8 mouse cellular contexts compared by ENCODE assay signal in the genomic region with DNA sequence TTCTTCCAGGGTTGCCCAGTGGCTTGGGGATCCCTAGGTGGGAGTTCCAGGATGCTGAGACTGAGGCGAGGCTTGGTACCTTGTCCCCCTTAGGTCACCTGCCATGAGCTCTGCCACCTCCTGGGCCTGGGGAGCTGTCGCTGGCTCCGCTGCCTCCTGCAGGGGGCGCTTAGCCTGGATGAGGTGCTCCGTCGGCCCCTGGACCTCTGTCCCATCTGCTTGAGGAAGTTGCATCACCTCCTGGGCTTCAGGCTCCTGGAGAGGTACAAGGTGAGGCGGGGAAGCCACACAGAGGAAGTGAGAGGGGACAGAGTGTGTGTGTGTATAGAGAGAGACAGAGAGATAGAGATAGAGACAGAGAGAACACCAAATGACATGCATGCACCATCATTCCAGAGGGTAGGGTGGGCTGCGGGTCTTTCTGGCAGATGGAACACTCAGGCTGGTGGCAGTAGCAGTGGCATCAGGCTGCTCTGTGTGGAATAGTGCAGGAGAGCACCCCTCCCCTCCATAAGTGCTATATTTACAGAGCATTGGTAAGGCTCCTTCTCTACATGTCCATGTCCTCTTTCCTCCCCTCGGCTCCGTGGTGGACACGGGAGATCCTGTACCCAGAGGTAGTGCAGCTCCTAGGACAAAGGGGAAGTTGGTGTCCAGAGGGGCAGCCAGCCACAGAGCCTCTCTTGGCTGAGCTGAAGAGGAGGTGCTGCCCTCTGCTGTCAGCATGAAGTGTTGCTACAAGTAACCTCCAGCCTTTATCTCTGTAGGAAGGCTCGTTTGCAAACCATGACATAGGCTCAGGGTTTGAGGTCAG. TPM values are rescaled to one million over a fixed set of nuclear protein-coding genes. Genes with fewer than 3 reads are reported as not detected.
DNase-seq lines count a peak whose midpoint lies in the region; ATAC-seq and TF ChIP-seq lines count a peak whose summit lies in the region.

No protein-coding gene starts in this region.

- peak overlapping the region; percentile 24 for H3K4me3 ChIP-seq in intestine, embryonic 15.5 days (replicated peaks)
- H3K4me3 ChIP-seq in limb, embryonic 11.5 days (ENCODE audit: low read depth, low read length): peak overlapping the region; percentile 21; the same call in 1 of the 2 replicates
- H3K4me3 ChIP-seq in midbrain, embryonic 13.5 days (replicated peaks): peak overlapping the region; percentile 27
- peak overlapping the region; percentile 44 for H3K4me3 ChIP-seq in small intestine, adult 2 months (ENCODE audit: low read depth, low read length)

- ATAC-seq in intestine, embryonic 15.5 days: peak; percentile 87
- ATAC-seq in limb, embryonic 11.5 days (ENCODE audit: insufficient number of reproducible peaks, low FRiP score, low TSS enrichment, low read depth): peak; percentile 44; the same call in 1 of the 2 replicates
- ATAC-seq in midbrain, embryonic 13.5 days: peak; percentile 88

- no peaks in the 10 kb centered on the region for H3K9me3 ChIP-seq in intestine, embryonic 15.5 days
- H3K9me3 ChIP-seq in limb, embryonic 11.5 days (ENCODE audit: control insufficient read depth, low read length): peaks cover 5% of the 10 kb centered on the region
- peaks cover 5% of the 10 kb centered on the region; the same call in 1 of the 2 replicates for H3K9me3 ChIP-seq in midbrain, embryonic 13.5 days

- 16% methylated on average over 12 of the region's 12 CpGs for WGBS in intestine, embryonic 15.5 days
- WGBS in limb, embryonic 11.5 days: 18% methylated on average over 12 of the region's 12 CpGs
- WGBS in midbrain, embryonic 13.5 days: 21% methylated on average over 12 of the region's 12 CpGs
- 6% methylated on average over 12 of the region's 12 CpGs for WGBS in small intestine, adult 2 months

- TF ChIP-seq CTCF in small intestine, adult 2 months (IDR thresholded peaks at IDR 0.05; ENCODE audit: extremely low read depth, insufficient read length, insufficient replicate concordance, low read depth, low read length): peak; percentile 77

- no peak for TF ChIP-seq POLR2A in small intestine, adult 2 months (IDR thresholded peaks at IDR 0.05; ENCODE audit: low read depth, low read length)

- no peaks in the 10 kb centered on the region for H3K27me3 ChIP-seq in intestine, embryonic 15.5 days (replicated peaks)
- H3K27me3 ChIP-seq in limb, embryonic 11.5 days (ENCODE audit: control insufficient read depth, insufficient read depth, low read length): no peaks in the 10 kb centered on the region
- H3K27me3 ChIP-seq in midbrain, embryonic 13.5 days: no peaks in the 10 kb centered on the region
- H3K27me3 ChIP-seq in small intestine, adult 2 months (ENCODE audit: control insufficient read depth, insufficient read depth, low read length): no peaks in the 10 kb centered on the region

- H3K27ac ChIP-seq in intestine, embryonic 15.5 days: no peak overlapping the region
- 0 out of 2 replicates have a peak overlapping the region, but pooled peaks have one; percentile 23 for H3K27ac ChIP-seq in limb, embryonic 11.5 days (replicated peaks; ENCODE audit: low read depth, low read length)
- peak overlapping the region; percentile 61; the same call in 1 of the 2 replicates for H3K27ac ChIP-seq in midbrain, embryonic 13.5 days
- H3K27ac ChIP-seq in small intestine, adult 2 months (ENCODE audit: insufficient read depth, low read depth, low read length): peak overlapping the region; percentile 7; the same call in 1 of the 2 replicates

- DNase-seq in adrenal gland, adult (ENCODE audit: inconsistent age in 2 of 2, low spot score in 1 of 2): peak; percentile 74 to 90
- DNase-seq in adrenal gland, adult 8-10 months: no peak
- peak; percentile 87 for DNase-seq in embryo, embryonic 11 days
- peak; percentile 52 to 79 for DNase-seq in gastrocnemius, postnatal 4 days (ENCODE audit: low spot score in 2 of 2)
- peak; percentile 83 for DNase-seq in limb, embryonic 11.5 days (ENCODE audit: low spot score)

- no peak overlapping the region for H3K9ac ChIP-seq in intestine, embryonic 15.5 days
- H3K9ac ChIP-seq in limb, embryonic 11.5 days (ENCODE audit: low read length): peak overlapping the region; percentile 64
- peak overlapping the region; percentile 58 for H3K9ac ChIP-seq in midbrain, embryonic 13.5 days (replicated peaks)

- no peaks in the 10 kb centered on the region for H3K36me3 ChIP-seq in intestine, embryonic 15.5 days
- H3K36me3 ChIP-seq in limb, embryonic 11.5 days (ENCODE audit: control insufficient read depth, insufficient read depth, low read length): no peaks in the 10 kb centered on the region
- no peaks in the 10 kb centered on the region for H3K36me3 ChIP-seq in midbrain, embryonic 13.5 days
- no peaks in the 10 kb centered on the region for H3K36me3 ChIP-seq in small intestine, adult 2 months (ENCODE audit: control insufficient read depth, insufficient read depth, low read length)

- H3K4me1 ChIP-seq in intestine, embryonic 15.5 days (replicated peaks): no peaks in the 10 kb centered on the region; the same call in 1 of the 2 replicates
- no peaks in the 10 kb centered on the region for H3K4me1 ChIP-seq in limb, embryonic 11.5 days (ENCODE audit: control insufficient read depth, insufficient read depth, low read length)
- peaks cover 8% of the 10 kb centered on the region for H3K4me1 ChIP-seq in midbrain, embryonic 13.5 days (replicated peaks)
- H3K4me1 ChIP-seq in small intestine, adult 2 months (ENCODE audit: control insufficient read depth, insufficient read depth, insufficient read length, low read length): peaks cover 11% of the 10 kb centered on the region

- H3K4me2 ChIP-seq in intestine, embryonic 15.5 days (replicated peaks): peak overlapping the region; percentile 53
- peak overlapping the region; percentile 42 for H3K4me2 ChIP-seq in limb, embryonic 11.5 days (ENCODE audit: low read depth, severe bottlenecking)
- peak overlapping the region; percentile 46 for H3K4me2 ChIP-seq in midbrain, embryonic 13.5 days (replicated peaks)

RNA-seq across cellular contexts. Expression of a gene that starts 25.3 kb away (rescaled TPM):
- 1 to 10 TPM in 2 of 4 experiments, under 1 TPM in 2; 0.59 to 1.8 (median 1.2) TPM for total RNA-seq in adrenal gland, adult 8-10 months (2022)
- total RNA-seq in gastrocnemius, postnatal 4 days (2021): under 1 TPM; 0.39 to 0.62 TPM
- 1.1 TPM in 2 replicates for polyA plus RNA-seq in intestine, embryonic 15.5 days (2015; fragmentation: Nextera tagmentation; extraction: Ambion mirVana)
- polyA plus RNA-seq in limb, embryonic 11.5 days (2014; fragmentation: Nextera tagmentation; extraction: Ambion mirVana): 0.52 and 0.71 TPM in 2 replicates
- polyA plus RNA-seq in midbrain, embryonic 13.5 days (2015; fragmentation: Nextera tagmentation; extraction: Ambion mirVana): 2.1 and 3.2 TPM in 2 replicates
- polyA plus RNA-seq in small intestine, adult 2 months (2012; rRNA removed): 2.0 and 3.8 TPM in 2 replicates

RNA-seq across cellular contexts. Expression of a gene that starts 44.5 kb away (rescaled TPM):
- 10 to 100 TPM; 22.0 to 24.8 (median 22.9) TPM for total RNA-seq in adrenal gland, adult 8-10 months (2022)
- 10 to 100 TPM; 13.9 to 14.2 TPM for total RNA-seq in gastrocnemius, postnatal 4 days (2021)
- 18.9 and 20.3 TPM in 2 replicates for polyA plus RNA-seq in intestine, embryonic 15.5 days (2015; fragmentation: Nextera tagmentation; extraction: Ambion mirVana)
- 11.7 and 12.0 TPM in 2 replicates for polyA plus RNA-seq in limb, embryonic 11.5 days (2014; fragmentation: Nextera tagmentation; extraction: Ambion mirVana)
- 20.7 and 22.4 TPM in 2 replicates for polyA plus RNA-seq in midbrain, embryonic 13.5 days (2015; fragmentation: Nextera tagmentation; extraction: Ambion mirVana)
- 8.8 and 17.8 TPM in 2 replicates for polyA plus RNA-seq in small intestine, adult 2 months (2012; rRNA removed)

RNA-seq across cellular contexts. Expression of a gene that starts 47.1 kb away (rescaled TPM):
- 10 to 100 TPM; 21.0 to 45.5 (median 36.7) TPM for total RNA-seq in adrenal gland, adult 8-10 months (2022)
- 10 to 100 TPM; 14.5 to 15.0 TPM for total RNA-seq in gastrocnemius, postnatal 4 days (2021)
- 18.8 and 19.4 TPM in 2 replicates for polyA plus RNA-seq in intestine, embryonic 15.5 days (2015; fragmentation: Nextera tagmentation; extraction: Ambion mirVana)
- 15.1 and 22.7 TPM in 2 replicates for polyA plus RNA-seq in limb, embryonic 11.5 days (2014; fragmentation: Nextera tagmentation; extraction: Ambion mirVana)
- polyA plus RNA-seq in midbrain, embryonic 13.5 days (2015; fragmentation: Nextera tagmentation; extraction: Ambion mirVana): 24.4 and 26.0 TPM in 2 replicates
- 3.4 and 6.9 TPM in 2 replicates for polyA plus RNA-seq in small intestine, adult 2 months (2012; rRNA removed)
